Mouse (Mus musculus) embryonic stem cell, embryonic (primary cell): ENCODE data around the gene Nfam1.

ENCODE experiments used
- CTCF ChIA-PET, 4 experiments: fragments of 300-600 bp in 2 of 4; fragments of 350-600 bp in 2 of 4; sonication (Branson Sonifier 250); formaldehyde crosslinking; loops; one replicate each; lab custom pipeline; 2022; ENCODE audit warnings: inconsistent platforms in 2 of 4; lab: Charles Lee
- POLR2A ChIA-PET, 4 experiments: fragments of 300-600 bp in 2 of 4; fragments of 350-600 bp in 2 of 4; sonication (Branson Sonifier 250); formaldehyde crosslinking; loops; one replicate each; lab custom pipeline; 2022; ENCODE audit warnings: antibody characterized with exemption in 4 of 4, inconsistent platforms in 1 of 4; lab: Charles Lee

The Nfam1 gene

GRCm38 (mm10) chr15:82960786-82961561, 72.1 kb downstream of the Nfam1 start:
- POLR2A ChIA-PET, result interaction anchor here in 2 of 4 experiments (0.7 to 1.4 kb wide), 2 partner anchors 79 to 609 kb away, joined by 3 to 4 read pairs; no protein-coding TSS in a partner anchor
- CTCF ChIA-PET, result interaction anchor here in 3 of 4 experiments (0.5 to 0.6 kb wide), 4 partner anchors 9 to 329 kb away, joined by 3 to 5 read pairs (median 3); no protein-coding TSS in a partner anchor

- ChIA-PET CTCF (interaction anchor here in 1 of 4 experiments (0.7 kb wide), 1 partner anchor 22 kb away, joined by 6 read pairs; no protein-coding TSS in a partner anchor), POLR2A (interaction anchor here in 2 of 4 experiments (0.6 to 1.2 kb wide), 6 partner anchors 9 to 181 kb away, joined by 3 to 4 read pairs (median 3); no protein-coding TSS in a partner anchor)
Measured at GRCm38 (mm10) chr15:82959151-82959550, 74.0 kb downstream of the Nfam1 start.

GRCm38 (mm10) chr15:82958253-82958701, 74.8 kb downstream of the Nfam1 start:
- CTCF ChIA-PET, result no interaction called here
- POLR2A ChIA-PET, result interaction anchor here in 1 of 4 experiments (1.2 kb wide), 2 partner anchors 14 to 33 kb away, joined by 3 to 4 read pairs; no protein-coding TSS in a partner anchor

GRCm38 (mm10) chr15:82956721-82957120, 76.4 kb downstream of the Nfam1 start:
- ChIA-PET POLR2A (interaction anchor here in 3 of 4 experiments (0.6 to 1.9 kb wide), 8 partner anchors 10 to 143 kb away, joined by 3 to 6 read pairs (median 3); no protein-coding TSS in a partner anchor), CTCF (interaction anchor here in 1 of 4 experiments (1.3 kb wide), 1 partner anchor 35 kb away, joined by 4 read pairs; no protein-coding TSS in a partner anchor)

GRCm38 (mm10) chr15:82956310-82956709, 76.8 kb downstream of the Nfam1 start:
- CTCF ChIA-PET, result interaction anchor here in 1 of 4 experiments (1.3 kb wide), 1 partner anchor 34 kb away, joined by 4 read pairs; no protein-coding TSS in a partner anchor
- POLR2A ChIA-PET, result interaction anchor here in 2 of 4 experiments (0.6 to 1.9 kb wide), 7 partner anchors 10 to 144 kb away, joined by 3 to 6 read pairs (median 3); no protein-coding TSS in a partner anchor

GRCm38 (mm10) chr15:82955286-82955685, 77.8 kb downstream of the Nfam1 start:
- CTCF ChIA-PET, result no interaction called here

GRCm38 (mm10) chr15:82954034-82954433, 79.1 kb downstream of the Nfam1 start:
- CTCF ChIA-PET, result interaction anchor here in 3 of 4 experiments (0.6 to 1.2 kb wide), 3 partner anchors 23 to 84 kb away, joined by 3 to 4 read pairs (median 3); no protein-coding TSS in a partner anchor
- POLR2A ChIA-PET, result interaction anchor here in 2 of 4 experiments (0.8 to 2.0 kb wide), 8 partner anchors 15 to 607 kb away, joined by 3 to 4 read pairs (median 3); no protein-coding TSS in a partner anchor

More at GRCm38 (mm10) chr15:82955286-82955685, 77.8 kb downstream of the Nfam1 start:
- POLR2A ChIA-PET, result interaction anchor here in 2 of 4 experiments (0.7 to 1.9 kb wide), 6 partner anchors 12 to 247 kb away, joined by 3 to 6 read pairs (median 3); no protein-coding TSS in a partner anchor

- CTCF ChIA-PET, result interaction anchor here in 3 of 4 experiments (0.8 to 1.6 kb wide), 3 partner anchors 22 to 133 kb away, joined by 3 to 4 read pairs (median 3); no protein-coding TSS in a partner anchor
- POLR2A ChIA-PET, result interaction anchor here in 3 of 4 experiments (0.8 to 2.0 kb wide), 11 partner anchors 8 to 606 kb away, joined by 3 to 5 read pairs (median 3); no protein-coding TSS in a partner anchor
Measured at GRCm38 (mm10) chr15:82953096-82953495, 80.0 kb downstream of the Nfam1 start.

GRCm38 (mm10) chr15:82952292-82952705, 80.8 kb downstream of the Nfam1 start:
- ChIA-PET POLR2A (interaction anchor here in 3 of 4 experiments (0.9 to 1.5 kb wide), 8 partner anchors 8 to 54 kb away, joined by 3 to 5 read pairs (median 3); no protein-coding TSS in a partner anchor), CTCF (interaction anchor here (0.5 to 1.6 kb wide), 7 partner anchors 9 to 634 kb away, joined by 3 to 9 read pairs (median 3); no protein-coding TSS in a partner anchor)

GRCm38 (mm10) chr15:82950246-82950645, 82.9 kb downstream of the Nfam1 start:
- ChIA-PET POLR2A (interaction anchor here in 2 of 4 experiments (0.7 to 2.1 kb wide), 3 partner anchors 11 to 64 kb away, joined by 3 to 6 read pairs (median 3); no protein-coding TSS in a partner anchor), CTCF (no interaction called here)

GRCm38 (mm10) chr15:82947431-82947830, 85.7 kb downstream of the Nfam1 start:
- ChIA-PET POLR2A (interaction anchor here in 2 of 4 experiments (1.4 kb wide), 2 partner anchors 19 to 39 kb away, joined by 3 to 5 read pairs; no protein-coding TSS in a partner anchor), CTCF (interaction anchor here in 1 of 4 experiments (1.1 kb wide), 1 partner anchor 25 kb away, joined by 3 read pairs; no protein-coding TSS in a partner anchor)

GRCm38 (mm10) chr15:82944479-82945195, 88.5 kb downstream of the Nfam1 start:
- POLR2A ChIA-PET, result interaction anchor here in 2 of 4 experiments (0.7 to 1.5 kb wide), 5 partner anchors 8 to 94 kb away, joined by 3 to 5 read pairs (median 3); no protein-coding TSS in a partner anchor
- CTCF ChIA-PET, result interaction anchor here in 1 of 4 experiments (0.6 to 0.8 kb wide), 2 partner anchors 22 to 143 kb away, joined by 3 read pairs; no protein-coding TSS in a partner anchor
